Mouse (Mus musculus): ENCODE results near the gene Olfr461.
"Not testable (repeated sequence)": the region's sequence is repeated elsewhere in the genome, so short reads cannot be mapped to it uniquely, and the experiment has no call there.

Gene Olfr461

GRCm38 (mm10) chr6:40554950-40555349 lies at the start of gene Olfr461:
Gene Olfr461 (minus strand): TSS chr6:40555050.
- in situ Hi-C loops (cut with MseI, MboI), result no loop called here

GRCm38 (mm10) chr6:40598546-40598945 lies 43.7 kb upstream of the Olfr461 start:
- in situ Hi-C loops (cut with MseI, MboI), result not testable (repeated sequence)

GRCm38 (mm10) chr6:40594804-40595550 lies 40.1 kb upstream of the Olfr461 start:
- in situ Hi-C loops (cut with MseI, MboI), result no loop called here

GRCm38 (mm10) chr6:40588346-40588745 lies 33.5 kb upstream of the Olfr461 start:
- in situ Hi-C loops (cut with MseI, MboI), result no loop called here

DNA sequence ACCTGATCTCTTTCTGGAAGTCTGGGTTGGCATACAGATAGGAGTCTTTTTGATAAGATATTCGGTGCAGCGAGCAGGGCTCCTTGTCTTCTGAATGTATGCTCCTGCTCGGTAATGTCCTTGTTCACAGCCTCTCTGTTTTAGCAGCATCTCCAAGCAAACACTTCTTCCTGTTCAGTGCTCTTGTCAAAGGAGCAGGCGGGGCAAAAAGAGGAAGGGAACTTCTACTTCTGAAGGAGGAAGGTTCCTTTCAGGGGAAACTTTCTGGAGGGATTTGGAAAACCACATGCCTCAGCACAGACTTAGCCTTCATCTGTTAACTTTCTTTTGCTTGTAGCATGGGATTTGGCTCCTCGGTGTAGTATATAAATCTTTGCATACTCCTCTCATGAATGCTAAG lies 30.8 kb upstream of the Olfr461 start, which contains the start of gene Clec5a:
Gene Clec5a, minus strand, starts transcription at position 177 of the 400 bp plus-strand sequence.
- in situ Hi-C loops (cut with MseI, MboI), result no loop called here

GRCm38 (mm10) chr6:40584336-40584735 lies 29.5 kb upstream of the Olfr461 start:
- in situ Hi-C loops (cut with MseI, MboI), result no loop called here

DNA sequence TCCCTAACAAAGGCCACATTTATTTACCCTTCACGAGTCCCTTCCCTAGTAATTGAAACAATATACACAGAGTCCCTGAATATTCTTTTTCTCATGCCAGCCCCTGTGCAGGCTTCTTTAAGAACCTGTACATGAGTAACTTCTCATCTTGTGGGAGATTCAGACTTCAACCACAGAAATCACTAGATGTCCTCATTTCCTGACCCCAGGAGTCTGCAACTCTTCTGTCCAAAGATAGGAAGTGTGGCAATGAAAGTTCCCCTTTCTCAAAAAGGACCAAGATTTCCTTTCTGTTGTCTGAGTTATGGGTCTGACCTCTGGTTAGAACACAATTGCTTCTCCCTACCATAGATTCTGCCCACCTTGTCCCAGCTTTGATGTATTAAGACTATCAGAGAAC lies 21.5 kb upstream of the Olfr461 start:
- in situ Hi-C loops (cut with MseI, MboI), result no loop called here

- in situ Hi-C loops (cut with MseI, MboI), result no loop called here
Measured at GRCm38 (mm10) chr6:40573618-40574017, 18.8 kb upstream of the Olfr461 start.

DNA sequence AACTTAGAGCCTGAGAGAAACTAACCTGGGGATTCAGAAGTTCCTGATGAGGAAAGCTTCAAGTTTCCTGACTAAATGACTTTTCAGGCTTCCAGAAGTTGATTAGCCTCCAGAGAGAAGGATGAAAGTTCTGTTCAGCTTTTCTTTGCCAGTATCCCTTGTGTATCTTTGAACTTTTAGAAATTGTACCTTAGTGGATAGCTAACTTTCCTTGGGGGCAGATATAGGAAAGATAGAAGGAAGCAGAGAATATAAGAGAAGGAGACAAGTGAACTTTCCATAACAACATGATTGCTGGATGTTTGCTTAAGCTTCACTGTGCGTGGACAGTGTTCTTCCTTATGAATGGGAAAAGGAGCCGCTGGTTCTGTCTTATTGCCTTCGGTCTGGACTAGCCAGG lies 14.3 kb upstream of the Olfr461 start, which contains the start of gene Olfr460:
Gene Olfr460, plus strand, starts transcription at position 301 of the 400 bp plus-strand sequence.
- in situ Hi-C loops (cut with MseI, MboI), result no loop called here

DNA sequence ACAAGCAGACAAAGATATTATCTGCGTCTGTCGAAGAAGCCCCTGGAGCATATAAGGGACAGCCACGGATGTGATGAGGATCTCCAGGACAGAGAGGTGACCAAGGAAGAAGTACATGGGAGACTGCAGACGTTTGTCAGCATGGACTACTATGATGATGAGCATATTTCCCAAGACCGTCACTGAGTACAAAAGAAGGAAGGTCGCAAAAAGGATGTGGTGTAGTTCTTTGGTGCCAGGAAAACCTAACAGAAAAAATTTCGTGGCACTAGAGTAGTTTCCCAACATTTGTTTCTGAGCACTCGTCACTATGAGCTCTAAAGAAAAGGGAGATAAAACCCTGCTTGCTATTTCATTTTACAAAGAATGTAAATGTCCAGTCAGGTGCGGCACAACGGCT lies 10.2 kb downstream of the Olfr461 start:
- in situ Hi-C loops (cut with MseI, MboI), result no loop called here

DNA sequence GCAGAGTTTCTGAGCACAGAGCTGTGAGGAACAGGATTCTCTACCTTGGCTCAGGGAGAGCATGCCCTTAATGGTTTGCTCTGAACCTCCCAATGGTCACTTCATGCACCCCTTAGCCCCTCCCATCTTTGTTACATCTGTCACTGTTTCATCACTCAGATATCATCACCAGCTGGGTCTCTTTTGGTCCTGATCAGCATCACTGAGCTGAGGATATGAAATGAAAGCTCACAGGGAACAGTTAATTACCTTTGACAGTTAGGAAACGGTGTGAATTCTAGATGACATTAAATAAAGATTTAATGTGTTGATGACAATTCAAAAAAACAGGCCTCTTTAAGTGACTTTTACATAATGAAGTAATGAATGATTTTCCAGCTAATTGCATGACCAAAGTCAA lies 35.4 kb downstream of the Olfr461 start, which contains the start of gene Prss37:
Gene Prss37, minus strand, starts transcription at position 101 of the 400 bp plus-strand sequence.
- in situ Hi-C loops (cut with MseI, MboI), result no loop called here

- in situ Hi-C loops (cut with MseI, MboI), result no loop called here
Measured at GRCm38 (mm10) chr6:40493229-40493628, 61.6 kb downstream of the Olfr461 start, which contains the start of gene Tas2r108. Gene Tas2r108 (plus strand): TSS chr6:40493529.
